Mouse (Mus musculus) left cerebral cortex, postnatal 14 days (tissue): ENCODE results near the gene Ghrhr. TPM values are rescaled to one million over a fixed set of nuclear protein-coding genes. Genes with fewer than 3 reads are reported as not detected.

ENCODE experiments used
- DNase-seq, 2 experiments: peaks; one replicate each; pipeline ENCODE4 v3.0.0; 2021 to 2022; ENCODE audit warnings: low spot score in 2 of 2, mixed read lengths in 1 of 2
- intact Hi-C: fragments of 180-260 bp; cut with DNase I; formaldehyde crosslinking; loops from one replicate; pipeline ENCODE4 v1.15.1; 2025
- total RNA-seq, 2 experiments: library from RNA; stranded (reverse); gene quantifications; 2 replicates each; pipeline ENCODE4 v1.2.3; 2021

Ghrhr gene
- total RNA-seq, 2 experiments from 2014 or later: not detected

GRCm38 (mm10) chr6:55420411-55420810, 44.3 kb downstream of the Ghrhr start:
- intact Hi-C loops: no loop called here
- no peak for DNase-seq

- peak in 1 of 2 experiments; percentile 50 for DNase-seq
- intact Hi-C loops: no loop called here
Measured at GRCm38 (mm10) chr6:55420869-55421361, 44.8 kb downstream of the Ghrhr start.

GRCm38 (mm10) chr6:55432121-55432520, 56.0 kb downstream of the Ghrhr start:
- no peak for DNase-seq
- intact Hi-C loops: no loop called here

- DNase-seq: peak; percentile 33 to 67
- intact Hi-C loops: no loop called here
Measured at GRCm38 (mm10) chr6:55434360-55434759, 58.3 kb downstream of the Ghrhr start.

- DNase-seq: peak in 1 of 2 experiments; percentile 49
- intact Hi-C loops: no loop called here
Measured at GRCm38 (mm10) chr6:55435266-55436159, 59.4 kb downstream of the Ghrhr start.

- DNase-seq: no peak
- intact Hi-C loops: no loop called here
Measured at GRCm38 (mm10) chr6:55437919-55438318, 61.8 kb downstream of the Ghrhr start.

Other genes with a start within 250 kb of the Ghrhr start
- gene Crhr2, start 243.3 kb upstream of the Ghrhr start, total RNA-seq: 1 to 10 TPM; 2.1 to 3.4 TPM
- gene Inmt, start 201.3 kb upstream of the Ghrhr start, total RNA-seq: not detected
- 10 to 100 TPM in 1 of 2 experiments, 1 to 10 TPM in 1; 9.6 to 10.7 TPM for gene Mindy4, start 172.9 kb upstream of the Ghrhr start, total RNA-seq
- 1 to 10 TPM; 2.0 to 2.5 TPM for gene Aqp1, start 39.9 kb upstream of the Ghrhr start, total RNA-seq
- 100 to 1,000 TPM; 113 to 126 TPM for gene Adcyap1r1, start 75.7 kb downstream of the Ghrhr start, total RNA-seq